In genomic region chr10:75944066-75944772, GRCm38 (mm10) we compare ENCODE assay signal across 10 mouse cellular contexts. TPM values are rescaled to one million over a fixed set of nuclear protein-coding genes. Genes with fewer than 3 reads are reported as not detected.
DNase-seq lines count a peak whose midpoint lies in the region; ATAC-seq and TF ChIP-seq lines count a peak whose summit lies in the region.
"Had no signal": no experiment of that assay in that cellular context is flagged by ENCODE, and none has a peak within 500 bp of the region (broad histone marks: within the 10 kb centered on the region; RNA-seq: fewer than 3 reads in every experiment).

No protein-coding gene starts in this region.

- no peak overlapping the region for H3K4me3 ChIP-seq in embryonic facial prominence, embryonic 14.5 days (ENCODE audit: low read depth, low read length)
- no peak overlapping the region for H3K4me3 ChIP-seq in embryonic facial prominence, embryonic 10.5 days
- no peak overlapping the region for H3K4me3 ChIP-seq in midbrain, embryonic 11.5 days (ENCODE audit: low read depth, low read length)
- no peak overlapping the region for H3K4me3 ChIP-seq in midbrain, embryonic 15.5 days
- no peak overlapping the region for H3K4me3 ChIP-seq in intestine, embryonic 15.5 days (replicated peaks)
- H3K4me3 ChIP-seq in small intestine, adult 2 months (ENCODE audit: low read depth, low read length) = no peak overlapping the region

- DNase-seq in embryonic facial prominence, embryonic 14.5 days (ENCODE audit: low spot score) = no peak
- DNase-seq in embryonic facial prominence, embryonic 10.5 days (ENCODE audit: low spot score) = no peak
- DNase-seq in midbrain, embryonic 11.5 days (ENCODE audit: low spot score, missing footprints) = peak; percentile 82
- no peak for DNase-seq in thymus, postnatal 25 days
- DNase-seq in right cerebral cortex, postnatal 4 days = no peak
- DNase-seq: thymus, postnatal 14 days had no signal

- H3K27me3 ChIP-seq in embryonic facial prominence, embryonic 14.5 days (replicated peaks; ENCODE audit: control insufficient read depth, insufficient read depth, low read length) = no peaks in the 10 kb centered on the region
- H3K27me3 ChIP-seq in embryonic facial prominence, embryonic 10.5 days (replicated peaks; ENCODE audit: low read depth, poor library complexity, severe bottlenecking) = peaks cover 33% of the 10 kb centered on the region
- no peaks in the 10 kb centered on the region; the same call in 1 of the 2 replicates for H3K27me3 ChIP-seq in midbrain, embryonic 11.5 days (ENCODE audit: control insufficient read depth, insufficient read depth, low read length)
- no peaks in the 10 kb centered on the region for H3K27me3 ChIP-seq in midbrain, embryonic 15.5 days (replicated peaks)
- H3K27me3 ChIP-seq in intestine, embryonic 15.5 days (replicated peaks) = no peaks in the 10 kb centered on the region
- H3K27me3 ChIP-seq in small intestine, adult 2 months (ENCODE audit: control insufficient read depth, insufficient read depth, low read length) = no peaks in the 10 kb centered on the region

- no peaks in the 10 kb centered on the region for H3K9me3 ChIP-seq in embryonic facial prominence, embryonic 14.5 days (ENCODE audit: control insufficient read depth, low read length)
- no peaks in the 10 kb centered on the region for H3K9me3 ChIP-seq in embryonic facial prominence, embryonic 10.5 days
- no peaks in the 10 kb centered on the region for H3K9me3 ChIP-seq in midbrain, embryonic 11.5 days (ENCODE audit: control insufficient read depth, low read length)
- no peaks in the 10 kb centered on the region for H3K9me3 ChIP-seq in midbrain, embryonic 15.5 days
- no peaks in the 10 kb centered on the region for H3K9me3 ChIP-seq in intestine, embryonic 15.5 days

- no peak overlapping the region for H3K9ac ChIP-seq in embryonic facial prominence, embryonic 14.5 days (ENCODE audit: low read depth, low read length)
- H3K9ac ChIP-seq in midbrain, embryonic 11.5 days (ENCODE audit: low read length) = no peak overlapping the region
- H3K9ac ChIP-seq in midbrain, embryonic 15.5 days = no peak overlapping the region
- no peak overlapping the region for H3K9ac ChIP-seq in intestine, embryonic 15.5 days

- WGBS in embryonic facial prominence, embryonic 14.5 days = 27% methylated on average over 11 of the region's 11 CpGs
- WGBS in embryonic facial prominence, embryonic 10.5 days = 30% methylated on average over 11 of the region's 11 CpGs
- 33% methylated on average over 11 of the region's 11 CpGs for WGBS in midbrain, embryonic 11.5 days
- 23% methylated on average over 11 of the region's 11 CpGs for WGBS in midbrain, embryonic 15.5 days
- 36% methylated on average over 11 of the region's 11 CpGs for WGBS in intestine, embryonic 15.5 days
- WGBS in small intestine, adult 2 months = 45% methylated on average over 11 of the region's 11 CpGs

- TF ChIP-seq POLR2A in small intestine, adult 2 months (IDR thresholded peaks at IDR 0.05; ENCODE audit: low read depth, low read length) = no peak

- ATAC-seq in embryonic facial prominence, embryonic 14.5 days (ENCODE audit: low read depth) = no peak
- ATAC-seq in midbrain, embryonic 11.5 days (ENCODE audit: low FRiP score) = no peak
- ATAC-seq in midbrain, embryonic 15.5 days (replicated peaks) = no peak
- ATAC-seq in intestine, embryonic 15.5 days = 0 out of 2 replicates have a peak, but pooled peaks have one; percentile 16
- ATAC-seq: CD4-positive, CD25-positive, alpha-beta regulatory T cell, adult 4 months had no signal

- H3K27ac ChIP-seq in embryonic facial prominence, embryonic 14.5 days (replicated peaks; ENCODE audit: low read depth, low read length) = 0 out of 2 replicates have a peak overlapping the region, but pooled peaks have one; percentile 18
- no peak overlapping the region for H3K27ac ChIP-seq in embryonic facial prominence, embryonic 10.5 days (replicated peaks)
- H3K27ac ChIP-seq in midbrain, embryonic 11.5 days (ENCODE audit: low read depth, low read length) = no peak overlapping the region
- H3K27ac ChIP-seq in midbrain, embryonic 15.5 days = no peak overlapping the region
- 0 out of 2 replicates have a peak overlapping the region, but pooled peaks have one; percentile 6 for H3K27ac ChIP-seq in intestine, embryonic 15.5 days
- H3K27ac ChIP-seq in small intestine, adult 2 months (ENCODE audit: insufficient read depth, low read depth, low read length) = peak overlapping the region; percentile 21; the same call in 1 of the 2 replicates

- no peak overlapping the region for H3K4me2 ChIP-seq in embryonic facial prominence, embryonic 14.5 days (ENCODE audit: low read depth, low read length)
- H3K4me2 ChIP-seq in midbrain, embryonic 11.5 days = no peak overlapping the region
- H3K4me2 ChIP-seq in midbrain, embryonic 15.5 days = no peak overlapping the region
- no peak overlapping the region; the same call in 1 of the 2 replicates for H3K4me2 ChIP-seq in intestine, embryonic 15.5 days (replicated peaks)

- no peak for TF ChIP-seq CTCF in small intestine, adult 2 months (IDR thresholded peaks at IDR 0.05; ENCODE audit: extremely low read depth, insufficient read length, insufficient replicate concordance, low read depth, low read length)

- H3K36me3 ChIP-seq in embryonic facial prominence, embryonic 14.5 days (ENCODE audit: control insufficient read depth, insufficient read depth, low read length) = no peaks in the 10 kb centered on the region
- H3K36me3 ChIP-seq in embryonic facial prominence, embryonic 10.5 days (replicated peaks) = no peaks in the 10 kb centered on the region
- H3K36me3 ChIP-seq in midbrain, embryonic 11.5 days (ENCODE audit: control insufficient read depth, insufficient read depth, low read length) = no peaks in the 10 kb centered on the region
- no peaks in the 10 kb centered on the region for H3K36me3 ChIP-seq in midbrain, embryonic 15.5 days (replicated peaks)
- no peaks in the 10 kb centered on the region for H3K36me3 ChIP-seq in intestine, embryonic 15.5 days
- no peaks in the 10 kb centered on the region; the same call in 1 of the 2 replicates for H3K36me3 ChIP-seq in small intestine, adult 2 months (ENCODE audit: control insufficient read depth, insufficient read depth, low read length)

- no peaks in the 10 kb centered on the region for H3K4me1 ChIP-seq in embryonic facial prominence, embryonic 14.5 days (ENCODE audit: control insufficient read depth, insufficient read depth, low read length)
- H3K4me1 ChIP-seq in embryonic facial prominence, embryonic 10.5 days = peaks cover 18% of the 10 kb centered on the region
- no peaks in the 10 kb centered on the region for H3K4me1 ChIP-seq in midbrain, embryonic 11.5 days (ENCODE audit: control insufficient read depth, insufficient read depth, low read length)
- H3K4me1 ChIP-seq in midbrain, embryonic 15.5 days = no peaks in the 10 kb centered on the region
- peaks cover 3% of the 10 kb centered on the region; the same call in 1 of the 2 replicates for H3K4me1 ChIP-seq in intestine, embryonic 15.5 days (replicated peaks)
- H3K4me1 ChIP-seq in small intestine, adult 2 months (ENCODE audit: control insufficient read depth, insufficient read depth, insufficient read length, low read length) = no peaks in the 10 kb centered on the region

RNA-seq across cellular contexts. Expression of gene Vpreb3, which starts 1.4 kb away (rescaled TPM):
- polyA plus RNA-seq in embryonic facial prominence, embryonic 14.5 days (2014; fragmentation: Nextera tagmentation; extraction: Ambion mirVana) = 1.1 and 1.4 TPM in 2 replicates
- 0.42 and 1.1 TPM in 2 replicates for polyA plus RNA-seq in embryonic facial prominence, embryonic 10.5 days (2016; fragmentation: Nextera tagmentation; extraction: Ambion mirVana)
- polyA plus RNA-seq in midbrain, embryonic 11.5 days (2014; fragmentation: Nextera tagmentation; extraction: Ambion mirVana) = 0.47 and 0.70 TPM in 2 replicates
- polyA plus RNA-seq in midbrain, embryonic 15.5 days (2015; fragmentation: Nextera tagmentation; extraction: Ambion mirVana) = 0.77 TPM in 1 of 2 replicates, not detected in the other
- 0.57 and 0.89 TPM in 2 replicates for polyA plus RNA-seq in intestine, embryonic 15.5 days (2015; fragmentation: Nextera tagmentation; extraction: Ambion mirVana)
- polyA plus RNA-seq in small intestine, adult 2 months (2012; rRNA removed) = 16.0 and 54.3 TPM in 2 replicates

RNA-seq across cellular contexts. Expression of gene Gm867, which starts 3.7 kb away (rescaled TPM):
- polyA plus RNA-seq in embryonic facial prominence, embryonic 14.5 days (2014; fragmentation: Nextera tagmentation; extraction: Ambion mirVana) = 0.24 TPM in 1 of 2 replicates, not detected in the other
- polyA plus RNA-seq in embryonic facial prominence, embryonic 10.5 days (2016; fragmentation: Nextera tagmentation; extraction: Ambion mirVana) = 0.29 and 0.56 TPM in 2 replicates
- polyA plus RNA-seq in midbrain, embryonic 11.5 days (2014; fragmentation: Nextera tagmentation; extraction: Ambion mirVana) = 0.48 and 1.5 TPM in 2 replicates
- polyA plus RNA-seq in midbrain, embryonic 15.5 days (2015; fragmentation: Nextera tagmentation; extraction: Ambion mirVana) = 1.1 and 1.3 TPM in 2 replicates
- polyA plus RNA-seq in intestine, embryonic 15.5 days (2015; fragmentation: Nextera tagmentation; extraction: Ambion mirVana) = 0.30 and 0.47 TPM in 2 replicates
- polyA plus RNA-seq in small intestine, adult 2 months (2012; rRNA removed) = not detected in 2 replicates

RNA-seq across cellular contexts. Expression of gene Mmp11, which starts 7.9 kb away (rescaled TPM):
- 53.6 and 72.3 TPM in 2 replicates for polyA plus RNA-seq in embryonic facial prominence, embryonic 14.5 days (2014; fragmentation: Nextera tagmentation; extraction: Ambion mirVana)
- polyA plus RNA-seq in embryonic facial prominence, embryonic 10.5 days (2016; fragmentation: Nextera tagmentation; extraction: Ambion mirVana) = 36.7 and 46.4 TPM in 2 replicates
- 33.6 and 34.6 TPM in 2 replicates for polyA plus RNA-seq in midbrain, embryonic 11.5 days (2014; fragmentation: Nextera tagmentation; extraction: Ambion mirVana)
- polyA plus RNA-seq in midbrain, embryonic 15.5 days (2015; fragmentation: Nextera tagmentation; extraction: Ambion mirVana) = 18.2 and 21.6 TPM in 2 replicates
- polyA plus RNA-seq in intestine, embryonic 15.5 days (2015; fragmentation: Nextera tagmentation; extraction: Ambion mirVana) = 30.1 and 32.2 TPM in 2 replicates
- 3.4 and 7.5 TPM in 2 replicates for polyA plus RNA-seq in small intestine, adult 2 months (2012; rRNA removed)

RNA-seq across cellular contexts. Expression of gene Gm5134, which starts 10.1 kb away (rescaled TPM):
- polyA plus RNA-seq in embryonic facial prominence, embryonic 14.5 days (2014; fragmentation: Nextera tagmentation; extraction: Ambion mirVana) = 0.07 and 0.17 TPM in 2 replicates
- 0.10 TPM in 1 of 2 replicates, not detected in the other for polyA plus RNA-seq in embryonic facial prominence, embryonic 10.5 days (2016; fragmentation: Nextera tagmentation; extraction: Ambion mirVana)
- 0.06 and 0.11 TPM in 2 replicates for polyA plus RNA-seq in midbrain, embryonic 11.5 days (2014; fragmentation: Nextera tagmentation; extraction: Ambion mirVana)
- not detected in 2 replicates for polyA plus RNA-seq in midbrain, embryonic 15.5 days (2015; fragmentation: Nextera tagmentation; extraction: Ambion mirVana)
- not detected in 2 replicates for polyA plus RNA-seq in intestine, embryonic 15.5 days (2015; fragmentation: Nextera tagmentation; extraction: Ambion mirVana)
- 0.20 and 0.22 TPM in 2 replicates for polyA plus RNA-seq in small intestine, adult 2 months (2012; rRNA removed)

RNA-seq across cellular contexts. Expression of gene Chchd10, which starts 11.3 kb away (rescaled TPM):
- polyA plus RNA-seq in embryonic facial prominence, embryonic 14.5 days (2014; fragmentation: Nextera tagmentation; extraction: Ambion mirVana) = 28.3 and 53.3 TPM in 2 replicates
- polyA plus RNA-seq in embryonic facial prominence, embryonic 10.5 days (2016; fragmentation: Nextera tagmentation; extraction: Ambion mirVana) = 8.4 and 9.6 TPM in 2 replicates
- polyA plus RNA-seq in midbrain, embryonic 11.5 days (2014; fragmentation: Nextera tagmentation; extraction: Ambion mirVana) = 5.5 and 6.4 TPM in 2 replicates
- polyA plus RNA-seq in midbrain, embryonic 15.5 days (2015; fragmentation: Nextera tagmentation; extraction: Ambion mirVana) = 82.8 and 88.3 TPM in 2 replicates
- 171 and 215 TPM in 2 replicates for polyA plus RNA-seq in intestine, embryonic 15.5 days (2015; fragmentation: Nextera tagmentation; extraction: Ambion mirVana)
- 799 and 1,071 TPM in 2 replicates for polyA plus RNA-seq in small intestine, adult 2 months (2012; rRNA removed)

Comparison
In these comparisons a context has a peak if more than half of its experiments do, and no peak if none do; other contexts are left out.
1. H3K27ac ChIP-seq: peak in embryonic facial prominence, embryonic 14.5 days (single experiment), intestine, embryonic 15.5 days (single experiment) and small intestine, adult 2 months (single experiment); none in embryonic facial prominence, embryonic 10.5 days (single experiment), midbrain, embryonic 11.5 days (single experiment) and midbrain, embryonic 15.5 days (single experiment).